Mouse (Mus musculus) midbrain, embryonic 10.5 days (tissue): ENCODE measurements around the gene Slc22a20. TPM values are rescaled to one million over a fixed set of nuclear protein-coding genes. Genes with fewer than 3 reads are reported as not detected.

Experiments
- DNase-seq: peaks from one replicate; pipeline ENCODE4 v3.0.0-alpha.2; 2017; ENCODE audit warnings: low spot score
- H3K27ac ChIP-seq: fragments of 300-500 bp; sonication (generic); replicated peaks from 2 replicates; pipeline ENCODE4 v1.5.1; 2016; ENCODE audit warnings: mild to moderate bottlenecking
- H3K27me3 ChIP-seq: fragments of 300-500 bp; sonication (generic); 2 replicates; pipeline ENCODE4 v1.6.1; 2016; ENCODE audit warnings: low read depth, mild to moderate bottlenecking; ENCODE audit not compliant: poor library complexity, severe bottlenecking
- H3K36me3 ChIP-seq: fragments of 300-500 bp; sonication (generic); 2 replicates; pipeline ENCODE4 v1.6.1; 2016; ENCODE audit warnings: mild to moderate bottlenecking, moderate library complexity
- H3K4me1 ChIP-seq: fragments of 300-500 bp; sonication (generic); 2 replicates; pipeline ENCODE4 v1.6.1; 2016
- H3K4me3 ChIP-seq: fragments of 300-500 bp; sonication (generic); 2 replicates; pipeline ENCODE4 v1.5.1; 2016; ENCODE audit warnings: mild to moderate bottlenecking, moderate library complexity
- H3K9me3 ChIP-seq: fragments of 300-500 bp; sonication (generic); replicated peaks from 2 replicates; pipeline ENCODE4 v1.6.1; 2016; ENCODE audit warnings: mild to moderate bottlenecking
- WGBS: fragments of 180-500 bp; shearing (Covaris S2); methylation state at CpG from one replicate; pipeline ENCODE4 v1.1.7; 2016; 5-methylcytosine and 5-hydroxymethylcytosine counted together
- polyA plus RNA-seq: library from polyadenylated mRNA; unstranded; fragments of >200 nt; fragmentation: Nextera tagmentation; extraction: Ambion mirVana; gene quantifications from 2 replicates; pipeline ENCODE4 v1.2.1, GENCODE M21; 2016

The Slc22a20 gene
- polyA plus RNA-seq, 1 experiment from 2014 or later, result not detected

GRCm38 (mm10) chr19:5927026-5927425 is 58.9 kb downstream of the Slc22a20 start:
- peaks cover 32% of the 10 kb centered on the region for H3K27me3 ChIP-seq
- H3K4me3 ChIP-seq, result no peak overlapping the region
- 85% methylated on average over 11 of the region's 11 CpGs for WGBS
- no peaks in the 10 kb centered on the region for H3K36me3 ChIP-seq
- peaks cover 23% of the 10 kb centered on the region for H3K4me1 ChIP-seq
- no peak for DNase-seq
- H3K27ac ChIP-seq, result no peak overlapping the region
- no peaks in the 10 kb centered on the region for H3K9me3 ChIP-seq

- no peaks in the 10 kb centered on the region for H3K9me3 ChIP-seq
- no peak for DNase-seq
- no peak overlapping the region for H3K27ac ChIP-seq
- peaks cover 32% of the 10 kb centered on the region for H3K4me1 ChIP-seq
- H3K36me3 ChIP-seq, result no peaks in the 10 kb centered on the region
- H3K27me3 ChIP-seq, result peaks cover 32% of the 10 kb centered on the region
- peak overlapping the region; percentile 54 for H3K4me3 ChIP-seq
- 38% methylated on average over 11 of the region's 11 CpGs for WGBS
These were observed 60.6 kb downstream of the Slc22a20 start for GRCm38 (mm10) chr19:5925311-5925855.

- no peaks in the 10 kb centered on the region for H3K36me3 ChIP-seq
- peak within 1 kb of the TSS; percentile 62 for H3K27ac ChIP-seq
- peaks cover 32% of the 10 kb centered on the region for H3K4me1 ChIP-seq
- WGBS, result under 1% methylated on average over 18 of the region's 18 CpGs
- H3K27me3 ChIP-seq, result peaks cover 32% of the 10 kb centered on the region
- H3K9me3 ChIP-seq, result no peaks in the 10 kb centered on the region
- peak within 1 kb of the TSS; percentile 54 for H3K4me3 ChIP-seq
- DNase-seq, result peak; percentile 92
These were observed 61.2 kb downstream of the Slc22a20 start, which contains the start of gene Cdc42ep2 for GRCm38 (mm10) chr19:5924713-5925093. TSS of gene Cdc42ep2 (minus strand) at chr19:5924816.

- Histone ChIP-seq H3K27ac (peak overlapping the region; percentile 62), H3K4me1 (peaks cover 32% of the 10 kb centered on the region), H3K9me3 (no peaks in the 10 kb centered on the region), H3K4me3 (peak overlapping the region; percentile 54), H3K27me3 (peaks cover 32% of the 10 kb centered on the region), H3K36me3 (no peaks in the 10 kb centered on the region)
- peak; percentile 91 for DNase-seq
- under 1% methylated on average over 38 of the region's 38 CpGs for WGBS
These were observed 61.8 kb downstream of the Slc22a20 start for GRCm38 (mm10) chr19:5923990-5924712.

GRCm38 (mm10) chr19:5922963-5923362 is 63.0 kb downstream of the Slc22a20 start:
- peaks cover 32% of the 10 kb centered on the region for H3K27me3 ChIP-seq
- DNase-seq, result no peak
- WGBS, result 90% methylated on average over 3 of the region's 3 CpGs
- peaks cover 32% of the 10 kb centered on the region for H3K4me1 ChIP-seq
- H3K4me3 ChIP-seq, result no peak overlapping the region
- no peak overlapping the region for H3K27ac ChIP-seq
- H3K36me3 ChIP-seq, result peaks cover 3% of the 10 kb centered on the region; the same call in 1 of the 2 replicates
- no peaks in the 10 kb centered on the region for H3K9me3 ChIP-seq

- peaks cover 32% of the 10 kb centered on the region for H3K27me3 ChIP-seq
- H3K27ac ChIP-seq, result no peak overlapping the region
- no peaks in the 10 kb centered on the region for H3K9me3 ChIP-seq
- no peak overlapping the region for H3K4me3 ChIP-seq
- H3K4me1 ChIP-seq, result peaks cover 32% of the 10 kb centered on the region
- no peak for DNase-seq
- WGBS, result 83% methylated on average over 15 of the region's 15 CpGs
- peaks cover 5% of the 10 kb centered on the region; the same call in 1 of the 2 replicates for H3K36me3 ChIP-seq
These were observed 63.6 kb downstream of the Slc22a20 start for GRCm38 (mm10) chr19:5922119-5922942.

- 21% methylated on average over 9 of the region's 9 CpGs for WGBS
- H3K4me1 ChIP-seq, result peaks cover 32% of the 10 kb centered on the region
- H3K27ac ChIP-seq, result peak overlapping the region; percentile 47; the same call in 1 of the 2 replicates
- H3K9me3 ChIP-seq, result no peaks in the 10 kb centered on the region
- DNase-seq, result no peak
- H3K36me3 ChIP-seq, result peaks cover 9% of the 10 kb centered on the region; the same call in 1 of the 2 replicates
- H3K27me3 ChIP-seq, result peaks cover 32% of the 10 kb centered on the region
- peak overlapping the region; percentile 12; the same call in 1 of the 2 replicates for H3K4me3 ChIP-seq
These were observed 64.2 kb downstream of the Slc22a20 start for GRCm38 (mm10) chr19:5921715-5922114.

Other genes starting within 250 kb of the Slc22a20 start
- 2.9 and 3.1 TPM in 2 replicates for gene Ltbp3, start 245.2 kb downstream of the Slc22a20 start, polyA plus RNA-seq
- 68.3 and 71.3 TPM in 2 replicates for gene Scyl1, start 214.7 kb downstream of the Slc22a20 start, polyA plus RNA-seq
- 33.8 and 34.9 TPM in 2 replicates for gene Frmd8, start 110.9 kb downstream of the Slc22a20 start, polyA plus RNA-seq
- gene Slc25a45, start 108.3 kb downstream of the Slc22a20 start, polyA plus RNA-seq, result 2.3 and 2.6 TPM in 2 replicates
- 9.5 and 10.8 TPM in 2 replicates for gene Tigd3, start 92.0 kb downstream of the Slc22a20 start, polyA plus RNA-seq
- gene Dpf2, start 73.1 kb downstream of the Slc22a20 start, polyA plus RNA-seq, result 242 and 245 TPM in 2 replicates
- gene Cdc42ep2, start 61.3 kb downstream of the Slc22a20 start, polyA plus RNA-seq, result 1.8 and 2.2 TPM in 2 replicates
- 97.3 and 110 TPM in 2 replicates for gene Pola2, start 21.9 kb downstream of the Slc22a20 start, polyA plus RNA-seq
- gene Capn1, start 29.8 kb upstream of the Slc22a20 start, polyA plus RNA-seq, result 4.1 and 4.3 TPM in 2 replicates
- gene Syvn1, start 60.4 kb upstream of the Slc22a20 start, polyA plus RNA-seq, result 35.0 and 35.8 TPM in 2 replicates
- gene Mrpl49, start 71.6 kb upstream of the Slc22a20 start, polyA plus RNA-seq, result 85.3 and 88.4 TPM in 2 replicates
- gene Fau, start 71.7 kb upstream of the Slc22a20 start, polyA plus RNA-seq, result 711 and 835 TPM in 2 replicates
- gene Znhit2, start 75.0 kb upstream of the Slc22a20 start, polyA plus RNA-seq, result 36.6 and 37.2 TPM in 2 replicates
- 37.3 and 41.9 TPM in 2 replicates for gene Tm7sf2, start 82.2 kb upstream of the Slc22a20 start, polyA plus RNA-seq
- gene Vps51, start 91.1 kb upstream of the Slc22a20 start, polyA plus RNA-seq, result 68.0 and 77.3 TPM in 2 replicates
- not detected in 2 replicates for gene Tmem262, start 93.9 kb upstream of the Slc22a20 start, polyA plus RNA-seq
- 2.4 and 3.1 TPM in 2 replicates for gene Gm28374, start 96.1 kb upstream of the Slc22a20 start, polyA plus RNA-seq
- 76.1 and 85.2 TPM in 2 replicates for gene Zfpl1, start 98.8 kb upstream of the Slc22a20 start, polyA plus RNA-seq
- 70.2 and 75.4 TPM in 2 replicates for gene Cdca5, start 98.8 kb upstream of the Slc22a20 start, polyA plus RNA-seq
- 0.42 and 0.51 TPM in 2 replicates for gene AC131692.1, start 108.3 kb upstream of the Slc22a20 start, polyA plus RNA-seq
- gene Naaladl1, start 119.6 kb upstream of the Slc22a20 start, polyA plus RNA-seq, result 0.72 and 0.99 TPM in 2 replicates
- gene Sac3d1, start 132.5 kb upstream of the Slc22a20 start, polyA plus RNA-seq, result 61.8 and 70.0 TPM in 2 replicates
- gene Snx15, start 142.2 kb upstream of the Slc22a20 start, polyA plus RNA-seq, result 24.0 and 28.9 TPM in 2 replicates
- not detected in 2 replicates for gene Batf2, start 154.8 kb upstream of the Slc22a20 start, polyA plus RNA-seq
- gene Arl2, start 155.4 kb upstream of the Slc22a20 start, polyA plus RNA-seq, result 118 and 124 TPM in 2 replicates
- not detected in 2 replicates for gene Majin, start 198.2 kb upstream of the Slc22a20 start, polyA plus RNA-seq
- not detected in 2 replicates for gene Gpha2, start 240.2 kb upstream of the Slc22a20 start, polyA plus RNA-seq
- gene Ppp2r5b, start 249.7 kb upstream of the Slc22a20 start, polyA plus RNA-seq, result 31.7 and 42.8 TPM in 2 replicates